28 mouse cellular contexts compared by ENCODE assay signal in the genomic region with DNA sequence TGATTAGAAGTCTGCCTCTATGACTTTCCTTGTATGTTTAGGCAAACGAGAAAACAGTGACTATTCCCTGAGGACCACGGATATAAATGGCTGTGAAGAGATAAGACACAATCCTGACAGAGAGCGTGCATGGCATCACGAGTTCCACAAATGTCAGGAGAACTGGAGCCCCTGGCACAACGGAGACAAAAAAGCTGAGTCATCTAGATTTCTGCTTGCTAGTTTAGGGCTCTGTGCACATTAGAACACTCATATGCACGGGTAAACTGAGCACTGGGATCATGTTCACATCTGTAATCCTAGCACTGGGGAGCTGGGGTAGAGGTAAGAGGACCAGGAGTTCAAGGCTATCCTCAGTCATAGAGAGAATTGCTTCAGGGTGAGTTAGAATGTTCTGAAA.
DNase-seq lines count a peak whose midpoint lies in the region; ATAC-seq and TF ChIP-seq lines count a peak whose summit lies in the region.
"Had no signal": no experiment of that assay in that cellular context is flagged by ENCODE, and none has a peak within 500 bp of the region (broad histone marks: within the 10 kb centered on the region; RNA-seq: fewer than 3 reads in every experiment).

No protein-coding gene starts in this region.

- H3K9me3 ChIP-seq in heart, postnatal 0 days (replicated peaks; ENCODE audit: control insufficient read depth, low read length), result no peaks in the 10 kb centered on the region
- H3K9me3 ChIP-seq in CH12.LX (replicated peaks; ENCODE audit: low read length), result no peaks in the 10 kb centered on the region
- no peaks in the 10 kb centered on the region for H3K9me3 ChIP-seq in forebrain, embryonic 10.5 days
- H3K9me3 ChIP-seq: embryonic facial prominence, embryonic 13.5 days; forebrain, embryonic 15.5 days; hindbrain, embryonic 15.5 days; intestine, embryonic 15.5 days; limb, embryonic 15.5 days; midbrain, embryonic 12.5 days; neural tube, embryonic 13.5 days had no signal

- no peak for TF ChIP-seq EP300 in heart, adult 2 months (IDR thresholded peaks at IDR 0.05; ENCODE audit: insufficient read depth, low read depth, low read length)
- 0 out of 2 replicates have a peak, but pooled peaks have one; percentile 61 for TF ChIP-seq EP300 in heart, postnatal 0 days (IDR thresholded peaks at IDR 0.05; ENCODE audit: low read depth)
- no peak for TF ChIP-seq EP300 in CH12.LX (IDR thresholded peaks at IDR 0.05; ENCODE audit: low read length)

- peak overlapping the region; percentile 36 for H3K27ac ChIP-seq in heart, adult 2 months
- no peak overlapping the region for H3K27ac ChIP-seq in heart, postnatal 0 days (ENCODE audit: low read depth)
- H3K27ac ChIP-seq in CH12.LX (ENCODE audit: insufficient read depth, low read depth), result no peak overlapping the region
- H3K27ac ChIP-seq in forebrain, embryonic 10.5 days, result no peak overlapping the region
- H3K27ac ChIP-seq: embryonic facial prominence, embryonic 13.5 days; forebrain, embryonic 15.5 days; hindbrain, embryonic 15.5 days; intestine, embryonic 15.5 days; left cerebral cortex, adult 2 months; limb, embryonic 15.5 days; macrophage; midbrain, embryonic 12.5 days; neural tube, embryonic 13.5 days had no signal

- in situ Hi-C loops in CH12.LX (cut with MboI; ENCODE audit: low pct_ligation_motif_present, low pct_unique_long_range_greater_than_20kb, low sequenced_read_pairs), result no loop called here

- DNase-seq in heart, adult 2 months, result no peak
- no peak for DNase-seq in heart, adult 18-20 months
- no peak for DNase-seq in heart, postnatal 0 days (ENCODE audit: low spot score)
- DNase-seq in heart, postnatal 4 days, result no peak
- DNase-seq in CH12.LX (ENCODE audit: extremely low read depth), result no peak
- peak; percentile 13 for DNase-seq in brain, embryonic 14.5 days (ENCODE audit: low read depth)
- DNase-seq in urinary bladder, postnatal 10 days (ENCODE audit: low spot score), result no peak
- DNase-seq in forebrain, embryonic 10.5 days (ENCODE audit: extremely low spot score, low spot score), result no peak
- DNase-seq: adrenal gland, postnatal 14 days; cerebellum, adult 8-10 months; cerebellum, postnatal 36 days; embryo, embryonic 11 days; gastrocnemius, postnatal 36 days; kidney, adult 8-10 months; kidney, postnatal 10 days; retina, postnatal 1 day; right cerebral cortex, postnatal 25 days; spleen, adult 18-20 months had no signal

- H3K36me3 ChIP-seq in heart, adult 2 months (ENCODE audit: control insufficient read depth, insufficient read depth, low read length), result peaks cover 38% of the 10 kb centered on the region
- peaks cover 41% of the 10 kb centered on the region for H3K36me3 ChIP-seq in heart, postnatal 0 days (replicated peaks; ENCODE audit: control insufficient read depth, insufficient read depth, low read length)
- peaks cover 32 to 91% of the 10 kb centered on the region in 2 experiments for H3K36me3 ChIP-seq in CH12.LX (replicated peaks in 1 of 2; ENCODE audit: control insufficient read depth in 1 of 2, insufficient read depth in 1 of 2, low read length in 1 of 2)
- peaks cover 21% of the 10 kb centered on the region for H3K36me3 ChIP-seq in forebrain, embryonic 10.5 days (replicated peaks)
- H3K36me3 ChIP-seq: midbrain, embryonic 12.5 days had no signal

- H3K4me3 ChIP-seq in heart, adult 2 months, result no peak overlapping the region
- H3K4me3 ChIP-seq in heart, postnatal 0 days (ENCODE audit: low read depth, low read length), result no peak overlapping the region
- no peak overlapping the region for H3K4me3 ChIP-seq in CH12.LX (replicated peaks in 1 of 3; ENCODE audit: low read depth in 2 of 3, low read length in 2 of 3, poor library complexity in 1 of 3)
- H3K4me3 ChIP-seq in forebrain, embryonic 10.5 days, result no peak overlapping the region
- H3K4me3 ChIP-seq: embryonic facial prominence, embryonic 13.5 days; forebrain, embryonic 15.5 days; hindbrain, embryonic 15.5 days; intestine, embryonic 15.5 days; left cerebral cortex, adult 2 months; limb, embryonic 15.5 days; midbrain, embryonic 12.5 days; myocyte; neural tube, embryonic 13.5 days had no signal

- 29% methylated on average over 6 of the region's 6 CpGs for WGBS in heart, adult 2 months
- 19% methylated on average over 6 of the region's 6 CpGs for WGBS in heart, postnatal 0 days
- WGBS in forebrain, embryonic 10.5 days, result 78% methylated on average over 6 of the region's 6 CpGs

- H3K4me2 ChIP-seq in heart, postnatal 0 days (ENCODE audit: low read depth, low read length), result no peak overlapping the region
- H3K4me2 ChIP-seq in CH12.LX (ENCODE audit: insufficient read depth, low read depth, poor library complexity, severe bottlenecking), result no peak overlapping the region
- H3K4me2 ChIP-seq: embryonic facial prominence, embryonic 13.5 days; forebrain, embryonic 15.5 days; hindbrain, embryonic 15.5 days; intestine, embryonic 15.5 days; limb, embryonic 15.5 days; midbrain, embryonic 12.5 days; neural tube, embryonic 13.5 days had no signal

- no peak for TF ChIP-seq CTCF in heart, adult 2 months (IDR thresholded peaks at IDR 0.05)
- no peak for TF ChIP-seq CTCF in heart, postnatal 0 days (IDR thresholded peaks at IDR 0.05; ENCODE audit: low read depth)
- TF ChIP-seq CTCF in CH12.LX (conservative IDR thresholded peaks at IDR 0.05 in 1 of 2, IDR thresholded peaks at IDR 0.05 in 1 of 2; ENCODE audit: low read depth in 2 of 2, low read length in 2 of 2), result no peak
- no peak for TF ChIP-seq CTCF in brain, embryonic 14.5 days (IDR thresholded peaks at IDR 0.05; ENCODE audit: borderline replicate concordance, extremely low read depth, insufficient read depth, insufficient read length)

- H3K27me3 ChIP-seq in heart, adult 2 months (ENCODE audit: control insufficient read depth, insufficient read depth, low read length), result no peaks in the 10 kb centered on the region
- H3K27me3 ChIP-seq in heart, postnatal 0 days (ENCODE audit: control insufficient read depth, insufficient read depth, low read length), result no peaks in the 10 kb centered on the region
- no peaks in the 10 kb centered on the region for H3K27me3 ChIP-seq in CH12.LX (replicated peaks)
- H3K27me3 ChIP-seq in forebrain, embryonic 10.5 days (ENCODE audit: poor library complexity, severe bottlenecking), result no peaks in the 10 kb centered on the region
- H3K27me3 ChIP-seq: embryonic facial prominence, embryonic 13.5 days; forebrain, embryonic 15.5 days; hindbrain, embryonic 15.5 days; intestine, embryonic 15.5 days; limb, embryonic 15.5 days; midbrain, embryonic 12.5 days; neural tube, embryonic 13.5 days had no signal

- H3K79me2 ChIP-seq in heart, adult 2 months (replicated peaks; ENCODE audit: control insufficient read depth, insufficient read depth, low read length), result no peaks in the 10 kb centered on the region
- no peaks in the 10 kb centered on the region for H3K79me2 ChIP-seq in CH12.LX (replicated peaks; ENCODE audit: control insufficient read depth, extremely low read depth, insufficient read depth, poor library complexity, severe bottlenecking)

- no peak overlapping the region for H3K9ac ChIP-seq in heart, adult 2 months (ENCODE audit: low read depth, low read length)
- H3K9ac ChIP-seq in heart, postnatal 0 days (replicated peaks; ENCODE audit: low read depth, low read length), result no peak overlapping the region
- no peak overlapping the region for H3K9ac ChIP-seq in CH12.LX (ENCODE audit: insufficient read depth, low read depth)
- H3K9ac ChIP-seq: embryonic facial prominence, embryonic 13.5 days; forebrain, embryonic 15.5 days; hindbrain, embryonic 15.5 days; intestine, embryonic 15.5 days; limb, embryonic 15.5 days; midbrain, embryonic 12.5 days; neural tube, embryonic 13.5 days had no signal

- peak; percentile 45; the same call in 1 of the 2 replicates for ATAC-seq in heart, postnatal 0 days (ENCODE audit: insufficient read depth, low read depth)
- ATAC-seq: forebrain, embryonic 15.5 days; intestine, embryonic 15.5 days had no signal

- TF ChIP-seq RAD21 in CH12.LX (IDR thresholded peaks at IDR 0.05; ENCODE audit: low read depth, low read length), result no peak

- peaks cover 15% of the 10 kb centered on the region for H3K4me1 ChIP-seq in heart, adult 2 months (ENCODE audit: control insufficient read depth, insufficient read depth, low read length)
- H3K4me1 ChIP-seq in heart, postnatal 0 days (ENCODE audit: control insufficient read depth, insufficient read depth), result peaks cover 17% of the 10 kb centered on the region
- H3K4me1 ChIP-seq in CH12.LX (ENCODE audit: control insufficient read depth in 1 of 2, insufficient read depth in 2 of 2), result peaks cover 0 to 19% of the 10 kb centered on the region in 2 experiments; a peak in 2 of 4 replicates
- H3K4me1 ChIP-seq in forebrain, embryonic 10.5 days, result peaks cover 15% of the 10 kb centered on the region
- H3K4me1 ChIP-seq: embryonic facial prominence, embryonic 13.5 days; forebrain, embryonic 15.5 days; hindbrain, embryonic 15.5 days; intestine, embryonic 15.5 days; limb, embryonic 15.5 days; midbrain, embryonic 12.5 days; neural tube, embryonic 13.5 days had no signal

- TF ChIP-seq POLR2A in heart, adult 2 months (IDR thresholded peaks at IDR 0.05; ENCODE audit: insufficient read depth, low read depth, low read length), result no peak
- TF ChIP-seq POLR2A in CH12.LX (IDR thresholded peaks at IDR 0.05; ENCODE audit: low read depth, low read length), result no peak
- no peak for TF ChIP-seq POLR2A in brain, embryonic 14.5 days (IDR thresholded peaks at IDR 0.05; ENCODE audit: borderline replicate concordance, extremely low read depth, insufficient read depth, insufficient read length, poor library complexity, severe bottlenecking)

- dilution Hi-C loops in CH12.LX (cut with MboI; ENCODE audit: extremely low pct_ligation_motif_present, extremely low pct_unique_long_range_greater_than_20kb, low sequenced_read_pairs), result no loop called here

- intact Hi-C loops in heart, adult 2 months (cut with DNase I), result loop anchor here (5.0 kb wide), 1 partner anchor 177 kb away; no protein-coding TSS in a partner anchor

TF ChIP-seq in CH12.LX, 34 proteins besides CTCF, POLR2A, EP300 and RAD21:
- TF ChIP-seq MAX (IDR thresholded peaks at IDR 0.05; ENCODE audit: low read length) (no peak), ZMIZ1 (IDR thresholded peaks at IDR 0.05; ENCODE audit: low read depth, low read length) (no peak), MXI1 (IDR thresholded peaks at IDR 0.05; ENCODE audit: low read depth, low read length) (no peak), PAX5 (IDR thresholded peaks at IDR 0.05; ENCODE audit: low read length) (no peak), MAFK (IDR thresholded peaks at IDR 0.05; ENCODE audit: insufficient replicate concordance, low read length) (0 out of 2 replicates have a peak, but pooled peaks have one; percentile 38), MAZ (IDR thresholded peaks at IDR 0.05; ENCODE audit: low read depth, low read length) (no peak), GABPA (IDR thresholded peaks at IDR 0.05; ENCODE audit: insufficient replicate concordance, low read depth, low read length) (no peak)
